Mouse (Mus musculus) c-Kit-positive CD71-positive TER-119-positive erythroid progenitor cells, embryonic 14.5 days (primary cell): ENCODE measurements around the gene Scaf4.

Experiments
- DNase-seq: peaks from one replicate; pipeline ENCODE4 v3.0.0-alpha.2; 2013; ENCODE audit warnings: low spot score

The Scaf4 gene

DNA sequence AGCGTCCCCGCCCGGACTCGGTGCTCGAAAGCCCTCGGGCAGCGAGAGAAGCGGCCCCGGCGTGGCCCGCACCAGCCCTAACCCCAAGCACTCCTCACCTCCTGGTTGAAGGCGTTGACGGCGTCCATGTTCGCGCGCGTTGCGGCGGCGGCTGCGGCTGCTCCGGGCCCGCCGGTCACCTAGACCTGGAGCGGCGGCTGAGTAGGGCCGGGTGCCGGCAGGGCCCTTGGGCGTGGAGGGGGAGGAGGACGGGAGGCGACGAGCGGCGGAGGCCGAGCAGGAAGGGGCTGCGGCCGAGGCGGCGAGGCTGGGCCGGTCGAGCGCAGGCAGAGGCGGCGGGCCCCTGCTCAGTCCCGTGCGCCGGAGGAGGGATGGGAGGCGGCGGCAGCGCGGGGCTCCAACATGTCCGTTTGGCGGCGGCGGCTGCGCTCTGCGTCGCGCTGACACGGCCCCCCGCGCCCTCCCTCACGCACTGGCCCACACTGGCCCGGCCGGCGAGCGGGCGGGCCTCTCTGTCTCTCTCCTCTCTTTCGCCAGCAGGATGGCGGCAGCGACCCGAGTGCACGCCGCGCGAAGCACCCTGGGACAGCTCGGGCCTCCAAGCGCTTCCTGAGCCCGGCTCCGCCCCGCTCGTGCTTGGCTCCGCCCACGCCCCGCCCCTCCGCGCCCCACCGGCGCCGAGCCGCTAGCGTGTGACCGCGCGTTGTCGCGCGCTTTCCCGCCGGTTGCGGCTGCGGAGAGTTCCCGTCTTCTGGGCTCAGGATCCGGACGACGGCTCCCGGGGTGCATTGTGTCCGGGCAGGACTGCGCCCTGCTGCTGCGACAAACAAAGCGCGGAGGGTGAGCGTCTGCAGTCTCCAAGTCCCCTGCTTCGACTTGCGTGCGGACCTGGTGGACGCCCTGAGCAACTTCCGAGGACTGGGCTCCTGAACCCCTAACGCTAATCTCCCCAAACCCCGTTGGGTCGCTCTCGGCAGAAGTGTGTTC is at the start of gene Scaf4:
Gene Scaf4 (minus strand): TSS at position 599 of the 987 bp plus-strand sequence.
- peak; percentile 87 for DNase-seq

DNA sequence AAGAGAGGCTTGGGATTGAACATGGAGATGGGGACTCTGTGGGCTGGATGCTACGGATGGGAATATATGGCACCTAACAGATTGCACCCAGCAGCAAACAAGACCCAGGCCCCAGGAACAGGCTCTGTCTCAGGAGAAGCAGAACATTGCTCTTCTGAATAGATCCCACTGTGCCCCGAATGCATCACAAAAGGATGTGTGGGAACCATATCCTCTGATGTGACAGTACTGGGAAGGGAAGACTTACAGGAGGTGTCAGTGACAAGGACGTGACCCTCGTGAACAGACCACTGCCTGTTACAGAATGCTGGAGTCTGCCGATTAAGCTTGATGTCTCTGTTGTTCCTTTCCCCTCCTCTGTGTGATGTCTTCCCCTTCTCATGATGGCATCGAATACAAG is 48.2 kb upstream of the Scaf4 start:
- DNase-seq, result no peak

DNA sequence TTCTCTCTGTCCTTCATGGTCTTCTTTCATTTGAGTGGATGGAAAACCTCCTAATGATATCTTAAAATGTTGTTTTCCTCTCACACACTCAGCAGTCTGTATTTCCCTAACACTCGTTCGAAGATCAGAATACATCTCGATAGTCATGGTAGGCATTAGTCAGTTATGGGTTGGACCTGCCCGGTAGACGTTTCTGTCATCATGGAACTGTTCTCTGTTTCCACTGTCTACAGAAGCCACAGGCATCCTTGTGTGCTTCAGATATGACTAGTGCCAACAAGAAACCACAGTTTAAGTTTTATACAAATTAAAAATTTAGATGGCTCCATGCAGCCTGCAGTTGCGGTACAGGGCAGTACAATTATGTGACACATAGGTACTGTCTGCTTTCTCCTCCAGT is 46.7 kb upstream of the Scaf4 start:
- DNase-seq, result no peak

DNA sequence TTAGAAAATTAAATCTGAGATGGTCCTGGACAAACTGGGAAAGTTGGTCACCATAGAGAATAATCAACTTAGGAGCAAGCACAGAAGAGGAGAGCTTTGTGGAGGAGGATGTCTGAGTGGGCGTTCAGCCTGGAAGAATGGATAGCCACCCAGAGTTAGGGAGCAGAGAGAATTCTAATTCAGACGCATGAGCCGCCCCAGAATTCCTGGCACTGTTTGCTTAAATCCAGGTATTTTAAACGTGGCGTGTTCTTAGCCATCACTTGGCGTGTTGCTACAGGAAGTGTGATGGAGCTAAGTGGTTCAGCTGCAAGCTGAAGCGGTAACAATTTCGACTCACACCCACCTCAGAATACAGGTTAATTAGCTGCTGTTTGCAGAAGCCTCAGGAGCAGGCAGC is 45.2 kb upstream of the Scaf4 start:
- DNase-seq, result no peak

DNA sequence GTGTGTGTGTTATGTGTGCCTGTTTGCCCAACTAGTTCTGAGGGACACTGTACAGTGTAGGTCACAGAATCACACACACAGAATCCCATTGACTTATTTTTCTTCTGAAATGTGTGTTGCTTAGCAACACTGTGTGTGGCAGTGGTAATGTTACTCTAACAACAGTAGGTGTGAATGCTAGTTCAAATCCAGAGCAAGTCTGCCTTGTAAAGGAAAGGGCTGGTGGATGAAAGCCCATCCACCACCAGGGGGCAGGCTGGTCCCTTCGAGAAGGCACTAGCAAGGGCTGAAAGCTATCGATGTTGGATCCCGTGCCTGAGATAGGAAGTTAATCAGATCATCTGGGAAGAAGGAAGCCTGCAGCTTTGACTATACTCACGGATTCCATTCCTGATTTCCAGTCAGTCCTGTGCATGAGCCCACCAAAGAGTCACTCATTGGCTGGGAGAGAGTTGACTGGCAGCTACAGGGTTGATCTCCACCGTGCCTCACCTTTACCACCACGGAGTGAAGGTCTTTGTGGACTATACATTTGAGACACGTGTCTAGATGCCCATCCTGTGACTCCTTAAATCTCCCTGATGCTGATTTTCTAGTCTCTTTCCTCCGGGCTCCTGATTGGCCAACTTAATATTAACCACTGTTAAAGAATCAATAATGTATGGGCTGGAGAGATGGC is 38.7 kb upstream of the Scaf4 start:
- peak; percentile 44 for DNase-seq

DNA sequence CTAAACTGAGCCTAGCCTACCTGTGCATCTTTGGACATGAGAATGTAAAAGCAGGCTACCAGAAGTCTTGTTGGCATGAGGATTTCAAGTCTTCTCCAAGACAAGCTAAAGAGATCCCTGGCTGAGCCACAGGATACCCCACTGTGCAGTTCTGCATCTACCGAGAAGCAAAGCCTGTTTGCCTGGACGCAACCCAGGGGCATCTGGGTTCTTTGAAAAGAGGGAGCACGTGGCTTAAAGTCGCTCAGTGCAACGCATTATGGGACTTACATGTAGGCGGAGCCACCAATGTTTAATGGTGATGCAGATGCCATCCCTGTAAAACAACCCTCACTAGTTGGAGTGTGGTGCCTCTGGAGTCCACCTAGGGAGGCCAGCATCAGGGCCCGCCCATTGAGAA is 35.0 kb upstream of the Scaf4 start:
- no peak for DNase-seq

DNA sequence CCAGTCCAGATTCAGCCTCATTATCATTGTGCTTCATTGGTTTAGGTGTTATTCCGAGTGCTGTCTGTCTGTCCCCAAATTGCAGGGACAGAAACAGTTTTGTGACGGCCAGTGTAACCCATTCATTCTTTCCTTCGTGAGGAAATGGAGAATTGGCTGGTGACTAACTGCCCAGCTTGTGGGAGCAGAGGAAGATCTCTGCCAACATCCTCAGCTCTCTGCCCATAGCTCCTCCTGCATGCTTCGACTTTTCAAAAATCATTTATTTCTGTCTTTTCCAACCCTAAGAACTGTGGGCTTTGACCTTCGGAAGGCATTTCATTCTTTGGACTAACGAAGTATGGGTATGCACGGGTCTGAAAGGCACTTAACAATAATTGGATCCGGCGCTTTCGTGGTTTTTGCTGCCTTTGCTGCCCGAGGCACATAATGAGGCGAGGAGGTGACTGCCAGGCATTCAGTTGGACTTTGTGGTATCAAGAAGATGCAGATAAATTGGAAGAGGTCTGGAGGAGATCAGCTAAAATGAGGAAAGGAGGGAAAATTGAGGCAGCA is 34.1 kb upstream of the Scaf4 start:
- DNase-seq, result no peak

DNA sequence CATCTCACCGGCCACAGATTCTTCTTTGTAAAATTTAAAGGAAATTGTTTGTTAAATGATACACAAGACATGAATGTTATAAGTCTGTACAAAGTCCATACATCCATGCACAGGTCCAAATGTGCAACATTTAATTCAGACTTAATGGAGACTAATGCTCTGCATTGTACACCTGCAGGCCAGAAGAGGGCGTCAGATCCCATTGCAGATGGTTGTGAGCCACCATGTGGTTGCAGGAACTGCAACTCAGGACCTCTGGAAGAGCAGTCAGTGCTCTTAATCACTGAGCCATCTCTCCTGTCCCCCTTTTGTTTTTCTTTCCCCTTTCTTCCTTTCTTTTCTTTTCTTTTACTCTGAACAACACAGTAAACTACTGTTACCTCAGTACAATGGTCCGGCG is 33.5 kb upstream of the Scaf4 start:
- no peak for DNase-seq

DNA sequence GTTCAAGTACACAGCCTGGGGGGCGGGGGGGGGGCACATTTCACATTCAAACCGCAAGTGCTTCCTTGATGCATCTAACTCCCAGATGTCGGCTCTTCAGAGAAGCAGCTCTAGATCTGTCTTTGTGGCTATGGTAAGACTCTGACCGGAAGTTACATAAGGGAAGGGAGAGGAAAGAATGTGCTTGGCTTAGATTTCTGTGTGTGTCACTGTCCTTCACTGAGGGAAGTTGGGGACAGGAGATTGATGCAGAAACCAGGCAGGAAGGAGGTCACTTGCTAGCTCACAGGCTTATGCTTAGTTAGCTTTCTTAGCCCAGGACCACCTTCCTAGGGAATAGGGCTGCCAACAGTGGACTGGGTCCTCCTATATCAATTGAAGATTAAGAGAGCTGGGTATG is 31.6 kb upstream of the Scaf4 start:
- no peak for DNase-seq

DNA sequence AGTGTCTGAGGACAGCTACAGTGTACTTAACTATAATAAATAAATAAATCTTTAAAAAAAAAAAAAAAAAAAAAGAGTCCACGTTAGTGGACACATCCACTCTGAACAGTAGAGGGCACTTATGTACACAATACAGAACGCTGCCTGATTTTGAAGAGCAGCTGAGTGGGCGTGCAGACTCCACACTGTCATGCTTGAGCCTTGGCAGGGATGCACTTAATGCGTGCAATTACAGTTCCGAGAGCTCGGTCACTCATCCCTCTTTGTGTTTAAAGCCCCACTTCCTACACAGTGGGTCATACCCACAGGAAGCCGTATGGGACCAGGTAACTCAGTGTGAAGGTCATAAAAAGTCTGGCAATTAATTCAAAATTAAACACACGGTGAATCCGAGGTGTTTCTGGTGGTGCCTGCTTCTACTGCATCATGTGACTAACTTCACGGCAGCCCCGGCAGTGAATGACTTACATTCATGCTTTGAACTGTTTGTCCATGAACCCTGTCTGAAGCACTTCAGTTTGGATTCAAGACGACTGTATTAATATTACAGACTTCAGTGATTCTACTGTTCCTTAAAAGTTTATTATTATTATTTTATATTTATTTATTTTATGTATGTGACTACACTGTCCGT is 28.3 kb upstream of the Scaf4 start:
- DNase-seq, result no peak

DNA sequence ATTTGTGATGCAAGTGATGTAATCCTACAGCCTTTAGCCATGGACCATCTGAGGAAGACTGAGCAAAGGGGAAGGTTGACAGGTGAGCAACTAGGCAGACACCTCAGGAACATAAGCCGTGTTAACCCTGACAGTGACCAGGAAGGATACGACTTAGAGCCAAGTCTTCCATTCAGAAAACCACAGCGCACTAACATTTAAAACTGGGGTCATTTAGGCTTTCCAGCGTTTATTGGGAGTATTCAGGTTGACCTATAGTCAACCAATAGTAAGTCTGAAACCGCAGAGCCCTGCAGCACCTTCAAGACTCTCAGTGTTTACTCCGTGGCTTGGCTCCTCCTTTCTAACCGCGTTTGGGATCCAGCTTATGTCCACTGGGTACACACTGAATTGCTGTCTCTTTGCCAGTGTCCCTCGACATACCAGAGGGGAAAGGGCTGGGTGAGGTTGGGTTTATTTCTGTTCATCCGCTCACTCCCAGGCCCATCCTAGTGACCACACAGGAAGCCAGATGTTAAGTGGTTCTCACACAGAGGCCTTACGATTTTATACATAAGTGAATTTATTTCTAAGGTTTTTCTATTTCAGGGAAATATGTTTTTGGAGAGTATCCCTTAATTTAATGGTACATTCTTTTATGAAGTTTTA is 26.3 kb upstream of the Scaf4 start:
- DNase-seq, result no peak

DNA sequence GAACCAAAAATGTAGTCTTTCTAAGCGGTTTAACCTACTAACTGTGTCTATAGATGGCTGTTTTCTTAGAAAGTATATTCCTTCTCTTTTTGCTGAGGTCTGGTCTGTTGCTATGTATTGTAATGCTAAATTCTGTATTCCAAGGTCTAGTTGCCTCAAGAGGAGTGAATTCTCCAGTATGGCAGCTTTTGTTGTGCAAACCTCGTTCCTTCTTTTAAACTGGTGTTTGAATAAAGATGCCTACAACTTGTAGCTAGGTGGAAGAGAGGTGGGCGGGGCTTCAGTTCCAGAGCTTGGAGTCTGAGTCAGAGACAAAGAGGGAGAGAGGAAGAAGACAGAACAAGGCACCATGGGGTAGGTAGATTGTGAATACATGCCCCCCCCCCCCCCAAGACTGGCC is 25.5 kb upstream of the Scaf4 start:
- DNase-seq, result no peak

DNA sequence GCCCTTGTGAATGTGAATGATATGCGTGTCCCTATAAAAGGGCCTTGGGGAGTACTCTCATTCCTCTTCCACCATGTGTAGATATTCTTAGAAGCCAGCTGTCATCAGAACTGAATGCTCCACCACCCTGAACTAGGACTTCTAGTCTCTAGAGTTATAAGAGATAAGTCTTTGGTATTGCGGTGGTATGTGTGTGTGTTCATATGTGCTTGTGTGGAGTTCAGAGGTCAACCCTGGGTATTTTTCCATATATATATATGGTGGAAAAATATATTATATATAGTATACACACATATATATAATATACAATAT is 19.6 kb upstream of the Scaf4 start:
- DNase-seq, result no peak

DNA sequence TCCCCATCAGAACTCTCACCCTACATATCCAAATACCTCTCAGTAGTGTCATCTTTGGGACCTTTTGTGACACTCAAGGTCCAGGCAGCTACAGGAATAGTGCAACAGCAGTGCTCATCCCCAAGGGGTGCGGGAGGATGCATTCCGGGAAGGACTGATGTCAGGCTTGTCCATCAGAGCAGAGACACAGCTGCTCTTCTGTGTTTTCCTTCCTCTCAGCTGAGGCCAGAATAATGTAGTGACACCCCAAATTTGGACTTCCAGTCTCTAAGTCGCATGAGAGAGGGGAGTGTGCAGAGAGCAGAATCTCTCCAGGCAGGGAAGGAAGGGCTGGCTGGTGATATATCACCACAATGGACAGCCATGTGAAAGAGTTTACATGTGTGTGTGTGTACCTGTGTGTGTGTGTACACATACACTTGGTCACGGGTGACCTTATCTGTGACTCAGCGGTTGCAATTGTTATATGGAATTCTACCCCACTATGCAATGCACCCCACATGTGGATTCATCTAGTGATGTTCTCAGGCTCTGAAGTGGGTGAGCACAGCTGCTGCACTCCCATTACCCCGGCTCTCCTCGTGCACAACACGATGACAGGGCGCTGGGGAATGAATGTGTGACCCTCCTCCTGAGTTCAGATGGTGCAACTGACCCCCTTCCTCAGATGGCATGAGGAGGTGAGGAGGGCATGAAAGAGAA is 19.1 kb upstream of the Scaf4 start:
- DNase-seq, result no peak

DNA sequence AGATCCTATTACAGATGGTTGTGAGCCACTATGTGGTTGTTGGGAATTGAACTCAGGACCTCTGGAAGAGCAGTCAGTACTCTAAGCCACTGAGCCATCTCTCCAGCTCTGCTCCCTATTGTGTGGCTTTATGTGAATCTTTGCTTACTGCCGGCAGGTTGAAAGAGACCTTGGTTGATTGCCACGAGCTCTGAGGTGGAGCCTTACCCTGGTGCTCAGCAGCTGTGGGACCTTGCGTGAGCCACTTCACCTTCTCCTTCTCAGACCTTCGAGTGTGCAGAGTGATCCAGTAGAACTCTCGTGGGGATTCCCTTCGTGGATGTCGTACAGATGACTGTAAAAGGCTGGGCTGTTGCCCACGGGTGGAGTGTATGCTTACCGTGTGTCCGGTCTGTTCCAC is 17.4 kb upstream of the Scaf4 start:
- no peak for DNase-seq

DNA sequence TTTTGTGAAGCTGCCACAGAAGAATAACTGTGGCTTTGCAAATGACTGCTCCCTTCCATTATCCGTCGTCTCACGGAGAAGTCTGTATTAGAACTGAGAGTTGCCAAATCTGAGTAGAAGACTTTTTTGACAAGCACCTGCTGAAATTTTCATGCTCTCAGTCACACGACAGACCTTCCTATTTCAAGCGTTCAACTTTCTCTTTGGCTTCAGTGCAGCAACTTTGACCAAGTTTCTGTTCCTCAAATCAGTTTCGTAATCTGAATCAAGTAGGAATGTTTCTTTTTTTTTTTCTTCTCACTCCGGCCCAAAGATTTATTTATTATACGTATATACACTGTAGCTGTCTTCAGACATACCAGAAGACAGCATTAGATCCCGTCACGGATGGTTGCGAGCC is 16.6 kb upstream of the Scaf4 start:
- DNase-seq, result no peak

DNA sequence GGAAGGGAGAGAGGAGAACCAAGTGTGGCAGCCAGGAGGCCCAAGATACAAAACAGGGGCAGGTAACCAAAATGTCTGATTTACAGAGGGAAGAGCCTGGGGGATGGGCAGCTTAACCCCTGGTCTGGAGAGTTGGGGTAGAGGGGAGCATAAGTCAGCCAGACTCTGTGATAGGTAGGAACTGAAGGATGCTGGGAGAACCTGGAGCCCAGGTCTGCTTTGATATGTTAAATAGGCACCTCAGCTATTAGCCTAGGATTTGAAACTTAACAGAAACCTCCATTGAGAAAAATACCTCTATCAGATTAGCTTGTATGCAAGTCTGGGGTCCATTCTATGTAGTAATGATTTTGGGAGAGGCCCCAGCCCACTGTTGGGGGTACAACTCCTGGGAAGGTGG is 15.3 kb upstream of the Scaf4 start:
- no peak for DNase-seq

DNA sequence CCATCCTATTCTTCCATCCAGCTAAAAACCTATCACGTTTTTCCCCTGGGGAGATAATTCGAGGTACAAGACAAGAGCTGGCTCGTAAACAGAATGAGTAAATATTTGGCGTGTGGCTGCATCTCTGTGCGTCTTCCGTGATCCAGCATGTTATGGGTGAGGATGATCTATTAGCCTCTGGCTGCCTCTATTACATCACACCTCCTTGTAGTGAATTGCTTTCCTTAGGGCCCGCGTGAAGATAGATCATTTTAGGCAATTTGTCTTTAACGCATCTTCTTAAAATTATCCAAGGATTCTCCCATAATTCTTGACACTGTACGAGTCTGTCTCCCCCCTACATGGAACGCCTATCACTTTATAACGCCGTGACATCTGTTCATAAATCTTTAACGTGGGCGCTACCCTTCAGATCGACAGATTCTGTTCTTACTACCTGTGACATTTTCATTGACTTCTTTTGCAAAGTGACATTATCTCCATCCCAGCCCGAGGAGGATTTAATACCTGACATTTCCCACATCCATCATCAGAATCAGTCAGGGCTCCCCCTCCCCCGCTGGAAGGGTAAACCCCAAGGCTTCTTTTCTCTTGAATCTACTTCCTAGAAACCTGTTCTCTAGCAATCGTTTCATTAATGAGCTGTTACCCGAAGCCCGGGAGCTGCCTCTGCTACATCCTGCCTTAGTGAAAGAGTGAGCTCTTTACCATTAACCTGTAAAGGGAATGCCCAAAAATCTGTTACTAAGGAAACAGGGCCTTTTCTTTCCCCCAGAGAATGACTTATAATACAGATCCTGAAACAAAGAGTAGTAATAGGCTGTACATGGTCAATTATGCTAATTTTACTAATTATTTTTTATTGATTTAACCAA is 14.4 kb upstream of the Scaf4 start:
- no peak for DNase-seq

DNA sequence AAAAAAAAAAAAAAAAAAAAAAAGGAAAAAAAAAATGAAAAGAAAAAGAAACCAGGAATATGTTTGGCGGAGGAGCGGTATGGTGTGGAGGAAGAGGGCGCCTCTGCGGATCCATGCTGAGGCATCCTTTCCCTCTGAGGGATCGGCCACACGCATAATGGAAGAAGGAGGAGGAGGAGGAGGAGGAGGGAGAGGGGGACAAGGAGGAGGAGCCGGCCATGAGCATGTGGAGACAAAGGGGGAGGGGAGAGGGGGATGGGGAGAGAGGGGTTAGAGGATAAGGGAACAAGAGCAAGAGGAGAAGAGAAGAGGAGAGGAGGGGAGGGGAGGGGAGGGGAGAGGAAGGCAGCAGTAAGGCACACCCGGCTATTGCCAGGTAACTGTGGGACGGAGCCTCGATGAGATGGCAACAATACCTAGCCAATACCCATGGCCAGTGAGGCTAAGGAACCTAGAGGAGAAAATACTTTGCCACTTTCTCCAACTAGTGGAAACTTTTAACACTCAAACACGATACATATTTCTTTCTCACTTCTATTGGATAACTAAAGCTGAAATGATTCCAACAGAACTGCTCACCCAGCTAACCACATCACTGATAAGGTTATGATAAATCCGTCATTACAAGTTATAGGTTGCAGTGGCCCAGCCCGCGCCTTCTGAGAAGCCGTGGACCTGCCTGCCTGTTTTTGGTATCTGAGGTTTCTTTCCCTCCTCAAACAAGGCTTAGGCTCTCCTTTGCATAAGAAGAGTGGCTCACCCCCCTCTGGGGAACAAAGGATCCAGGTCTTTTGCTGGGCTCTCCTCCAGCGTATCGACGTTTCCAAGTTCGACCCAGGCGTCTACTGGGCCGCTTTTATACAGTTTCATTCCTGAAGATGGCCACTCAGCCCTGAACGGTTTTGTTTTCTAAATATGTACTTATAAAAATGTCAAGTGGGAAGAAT is 13.4 kb upstream of the Scaf4 start:
- no peak for DNase-seq

DNA sequence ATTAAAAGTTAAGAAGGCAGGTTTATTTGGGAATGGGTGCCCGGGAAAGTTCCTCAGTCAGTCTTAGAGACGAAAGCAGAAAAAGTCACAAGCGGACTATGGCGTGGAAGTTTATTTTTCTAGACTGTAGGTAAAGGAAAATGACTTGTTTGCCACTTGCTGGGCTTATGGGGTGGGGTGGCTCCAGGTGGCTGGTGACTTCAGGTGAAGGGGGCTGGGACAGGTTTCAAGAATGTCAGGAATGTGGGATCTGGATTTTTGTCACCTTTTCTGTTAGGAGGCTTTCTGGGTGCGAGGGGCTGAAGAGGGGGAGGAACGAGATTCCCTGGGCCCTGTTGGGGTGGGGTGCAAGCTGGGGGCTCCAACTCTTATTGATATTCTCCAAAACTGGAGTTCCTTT is 7.4 kb upstream of the Scaf4 start:
- DNase-seq, result no peak
